Mouse (Mus musculus) liver, embryonic 14.5 days (tissue): ENCODE data around the gene Dner.

Experiments used
- CTCF ChIP-seq: IDR thresholded peaks from 2 replicates; pipeline ENCODE4 v1.5.1; 2016; ENCODE audit warnings: antibody characterized with exemption, low read depth, control low read depth
- EP300 ChIP-seq: IDR thresholded peaks from 2 replicates; pipeline ENCODE4 v1.6.1; 2016; ENCODE audit warnings: antibody characterized with exemption, low read depth

DNA sequence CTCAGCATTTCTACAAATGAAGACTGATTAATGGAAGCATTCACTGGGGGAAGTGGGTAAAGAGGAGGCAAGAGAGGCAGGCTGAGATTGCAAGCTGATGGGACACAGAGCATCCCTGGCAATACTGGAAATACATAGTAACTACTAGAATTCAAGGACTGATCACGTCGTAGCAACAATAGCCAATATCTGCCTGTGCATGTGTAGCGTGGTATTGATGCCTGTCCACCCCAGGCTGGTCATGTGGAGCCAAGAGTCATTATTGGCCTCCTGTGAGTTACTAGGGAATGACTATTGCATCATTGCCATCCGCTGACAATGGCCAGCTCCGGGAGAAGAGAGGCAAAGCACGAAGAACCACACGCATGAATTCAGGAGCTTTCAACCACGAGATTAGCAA, 216.0 kb downstream of the Dner start:
- no peak for TF ChIP-seq CTCF
- no peak for TF ChIP-seq EP300
